Mouse (Mus musculus) kidney, adult 9 months (tissue): ENCODE results near the gene Nprl3.
"Not testable (repeated sequence)": the region's sequence is repeated elsewhere in the genome, so short reads cannot be mapped to it uniquely, and the experiment has no call there.

Experiments
- DNase-seq: peaks from one replicate; pipeline ENCODE4 v3.0.0; 2022

Gene Nprl3

DNA sequence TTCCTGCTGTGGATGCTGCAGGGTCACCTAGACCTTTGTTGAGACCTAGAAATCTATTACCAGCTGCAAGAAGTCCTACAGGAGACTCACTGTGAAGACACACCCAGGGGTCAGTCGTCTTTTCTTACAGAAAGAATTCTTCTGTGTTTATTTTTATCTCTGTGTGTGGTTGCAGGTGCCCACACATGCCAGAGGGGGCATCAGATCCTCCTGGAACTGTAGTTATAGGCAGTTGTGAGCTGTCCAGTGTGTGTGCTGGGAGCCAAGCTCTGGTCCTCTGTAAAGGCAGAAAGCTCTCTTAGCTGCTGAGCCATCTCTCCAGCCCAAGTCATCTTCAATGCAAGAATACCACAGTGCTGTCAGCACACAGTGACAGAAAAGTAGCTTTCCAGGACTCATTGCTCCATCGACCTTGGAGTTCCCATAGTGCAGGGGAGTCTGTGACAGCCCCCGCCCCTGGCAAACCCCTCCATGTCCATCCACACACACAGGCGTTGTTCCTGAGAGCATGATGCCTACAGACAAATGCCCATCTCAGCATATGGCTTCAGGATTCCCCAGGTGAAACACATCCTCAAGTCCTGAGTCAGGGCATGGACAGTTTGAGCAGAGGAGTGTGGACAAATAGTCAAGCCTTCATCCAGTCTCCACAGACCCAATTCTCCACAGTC, 44.1 kb downstream of the Nprl3 start:
- no peak for DNase-seq

- DNase-seq = peak; percentile 68
These were observed 44.8 kb downstream of the Nprl3 start for GRCm38 (mm10) chr11:32222570-32223194.

DNA sequence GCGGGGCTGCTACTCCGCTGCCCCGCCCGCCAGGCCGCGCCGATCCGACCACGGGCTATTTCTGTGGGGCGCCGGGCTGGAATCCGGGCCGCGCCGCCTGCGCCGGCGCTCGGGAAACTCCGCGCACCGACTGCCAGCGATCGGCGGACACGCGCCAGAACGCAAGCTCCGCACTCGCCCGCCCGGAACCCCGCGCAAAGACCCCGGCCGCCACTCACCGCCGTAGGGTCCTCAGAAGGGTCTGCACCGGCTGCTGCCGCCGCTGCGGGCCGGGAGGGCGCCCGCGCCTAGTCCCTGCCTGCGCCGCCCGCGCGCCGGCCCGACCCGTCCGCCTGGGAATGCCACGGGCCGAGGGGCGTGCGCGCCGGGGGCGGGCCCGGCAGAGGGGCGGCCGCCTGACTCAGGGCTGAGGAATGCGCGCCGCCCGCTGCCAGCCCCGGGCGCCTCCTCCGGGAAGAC, 45.5 kb downstream of the Nprl3 start, which contains the start of gene Rhbdf1:
Gene Rhbdf1, minus strand, starts transcription at position 350 of the 459 bp plus-strand sequence.
- DNase-seq = peak; percentile 64

- DNase-seq = peak; percentile 93
These were observed 46.1 kb downstream of the Nprl3 start for GRCm38 (mm10) chr11:32221225-32221950.

DNA sequence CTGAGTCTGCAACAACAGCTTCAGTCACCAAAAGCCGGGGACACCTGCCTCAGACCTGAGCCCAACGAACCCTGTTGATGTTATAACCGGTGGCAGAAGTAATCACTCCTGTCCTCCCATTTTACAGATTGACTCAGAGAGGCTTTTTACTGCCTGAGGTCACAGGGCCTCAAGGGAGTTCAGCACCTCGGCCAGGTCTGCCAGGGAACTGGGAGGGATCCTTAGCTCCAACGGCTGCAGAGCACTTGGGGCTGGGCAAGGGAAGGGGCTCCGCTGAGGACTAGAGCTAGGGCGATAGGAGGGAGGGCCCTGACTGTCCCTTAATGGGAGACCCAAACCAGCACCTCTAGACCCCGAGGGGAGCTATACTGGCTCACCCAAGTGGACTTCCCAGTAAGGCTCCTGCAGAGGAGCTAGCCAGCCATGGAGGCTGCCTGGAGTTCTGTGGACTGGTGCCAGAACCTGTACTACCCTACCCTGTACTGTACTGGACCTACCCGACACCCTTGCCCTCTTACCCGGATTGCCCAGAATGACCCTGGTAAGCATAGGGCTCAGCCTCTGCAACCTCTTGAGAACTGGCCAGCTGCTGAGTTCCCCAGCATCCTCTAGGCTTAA, 46.8 kb downstream of the Nprl3 start:
- DNase-seq = no peak

- DNase-seq = no peak
These were observed 48.2 kb downstream of the Nprl3 start for GRCm38 (mm10) chr11:32219287-32219686.

DNA sequence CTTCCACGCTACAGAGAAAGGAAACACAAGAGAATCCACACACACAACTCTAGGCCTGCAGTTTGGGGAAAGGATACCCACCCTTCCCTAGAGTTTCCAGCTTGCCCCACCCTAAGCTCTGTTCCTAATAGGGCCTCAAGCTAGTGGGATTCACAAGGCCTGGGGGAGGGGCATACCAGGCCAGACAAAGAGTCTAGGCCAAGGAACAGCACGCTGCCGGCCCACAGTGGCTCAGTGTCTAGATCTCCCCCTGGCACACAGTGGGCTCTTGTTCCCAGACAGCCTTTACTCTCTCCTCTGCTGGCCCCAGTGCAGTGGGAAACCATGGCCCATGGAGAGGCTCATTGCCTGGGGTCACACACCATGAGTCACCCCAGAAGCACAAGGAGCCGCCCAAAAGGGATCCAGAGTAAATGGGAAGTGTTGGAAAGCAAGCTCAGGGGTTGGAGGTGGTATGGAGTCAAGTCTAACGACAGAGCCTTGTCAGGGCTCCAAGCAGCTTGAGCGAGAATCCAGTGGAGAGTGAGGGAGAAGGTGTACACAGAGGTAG, 48.9 kb downstream of the Nprl3 start:
- DNase-seq = no peak

GRCm38 (mm10) chr11:32216851-32217250, 50.7 kb downstream of the Nprl3 start:
- DNase-seq = peak; percentile 79

- no peak for DNase-seq
These were observed 51.9 kb downstream of the Nprl3 start for GRCm38 (mm10) chr11:32215372-32216162.

GRCm38 (mm10) chr11:32210623-32211022, 56.9 kb downstream of the Nprl3 start:
- DNase-seq = no peak

- DNase-seq = peak; percentile 99
These were observed 62.2 kb downstream of the Nprl3 start, which contains the start of gene Snrnp25 for GRCm38 (mm10) chr11:32205058-32205873. Gene Snrnp25, plus strand, starts transcription at chr11:32205415.

DNA sequence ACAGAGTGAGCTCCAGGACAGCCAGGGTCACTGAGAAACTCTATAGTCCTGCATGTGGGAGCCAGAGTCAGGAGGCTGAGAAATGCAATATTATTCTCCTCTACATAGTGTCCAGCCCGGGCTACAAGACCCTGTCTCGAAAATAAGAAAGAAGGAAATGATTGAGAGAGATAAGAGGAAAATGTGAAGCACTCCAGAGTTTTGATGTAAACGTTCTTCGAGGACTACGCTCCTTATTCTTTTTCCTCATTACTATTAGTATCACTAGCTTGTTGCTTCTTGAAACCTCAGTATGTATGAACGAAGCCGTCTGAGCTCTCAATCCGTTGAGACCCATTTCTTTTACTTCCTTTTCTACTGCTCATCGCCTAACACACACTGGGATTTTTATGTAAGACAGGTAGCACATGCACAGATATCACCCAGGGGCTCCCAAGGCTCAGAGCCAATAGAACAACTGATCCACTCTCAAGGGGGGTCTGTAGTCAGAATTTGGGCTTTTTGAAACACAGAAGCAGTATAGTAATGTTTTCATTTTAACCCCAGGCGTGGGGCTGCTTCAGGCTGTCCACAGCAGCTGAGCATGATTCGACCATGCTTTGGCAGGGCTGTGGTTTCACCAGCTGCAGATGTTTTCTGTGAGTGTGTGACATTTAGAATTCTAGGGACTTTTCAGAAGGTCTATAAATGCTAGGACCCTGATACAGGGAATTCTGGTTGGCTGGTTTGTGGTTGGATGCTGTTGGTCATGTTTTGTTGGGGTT, 65.4 kb downstream of the Nprl3 start:
- DNase-seq = no peak

DNA sequence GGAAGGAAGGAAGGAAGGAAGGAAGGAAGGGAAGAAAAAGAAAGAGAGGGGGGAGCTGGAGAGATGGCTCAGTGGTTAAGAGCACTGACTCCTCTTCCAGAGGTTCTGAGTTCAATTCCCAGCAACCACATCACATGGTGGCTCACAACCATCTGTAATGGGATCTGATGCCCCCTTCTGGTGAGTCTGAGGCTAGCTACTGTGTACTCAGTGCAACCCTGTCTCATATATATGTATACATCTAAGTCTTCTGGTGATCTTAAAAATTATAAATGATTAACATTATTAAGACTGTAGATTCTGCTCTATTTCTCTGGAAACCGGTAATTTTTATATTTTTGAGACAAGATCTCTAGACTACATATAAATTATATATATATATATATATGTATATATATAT, 66.5 kb downstream of the Nprl3 start:
- not testable (repeated sequence) for DNase-seq

DNA sequence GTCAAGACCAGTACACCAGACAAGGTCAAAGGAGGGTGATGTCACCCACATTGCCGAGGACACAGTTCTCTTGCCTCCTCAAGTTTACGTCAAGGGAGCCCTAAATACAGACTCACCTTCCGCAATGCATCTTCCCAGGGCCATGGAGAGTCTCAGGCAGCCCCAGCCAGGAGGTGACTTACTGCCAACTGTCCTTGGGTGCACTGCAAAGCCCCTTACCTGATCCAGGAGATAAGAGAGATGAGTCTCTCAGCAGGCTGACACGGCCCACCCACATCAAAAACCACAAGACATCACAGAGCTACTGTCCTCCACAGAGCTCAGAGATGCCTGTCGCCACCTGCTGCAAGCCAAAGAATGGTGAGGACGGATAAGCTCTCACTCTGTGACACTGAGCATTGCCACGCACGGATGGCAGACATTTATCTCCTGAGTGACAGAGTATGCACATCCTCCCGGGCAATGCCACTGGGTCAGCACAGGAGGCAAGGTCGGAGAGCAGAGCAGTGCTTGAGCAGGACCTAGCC, 67.4 kb downstream of the Nprl3 start, which contains the start of gene Il9r:
Gene Il9r, minus strand, starts transcription at position 205 of the 527 bp plus-strand sequence.
- no peak for DNase-seq

DNA sequence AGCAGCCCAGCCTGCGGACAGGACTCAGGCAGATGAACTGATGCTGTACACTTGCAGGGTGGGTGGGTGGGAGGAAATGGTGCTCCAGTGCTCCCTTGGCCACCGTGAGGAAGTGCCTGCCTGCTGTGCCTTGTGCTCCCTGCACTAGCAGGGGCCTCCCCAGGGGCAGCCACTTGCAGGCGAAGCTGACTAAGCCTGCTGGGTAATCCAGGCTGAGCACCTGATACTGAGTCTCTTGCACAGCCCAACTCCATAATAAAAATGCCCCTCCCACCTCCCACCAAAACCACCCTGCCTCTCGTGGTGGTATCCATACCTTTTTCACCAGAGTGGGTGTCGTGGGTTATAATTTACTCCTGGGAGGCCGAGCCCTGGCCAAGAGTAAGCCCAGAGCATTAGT, 68.3 kb downstream of the Nprl3 start:
- no peak for DNase-seq

GRCm38 (mm10) chr11:32198256-32198955, 69.1 kb downstream of the Nprl3 start:
- no peak for DNase-seq

DNA sequence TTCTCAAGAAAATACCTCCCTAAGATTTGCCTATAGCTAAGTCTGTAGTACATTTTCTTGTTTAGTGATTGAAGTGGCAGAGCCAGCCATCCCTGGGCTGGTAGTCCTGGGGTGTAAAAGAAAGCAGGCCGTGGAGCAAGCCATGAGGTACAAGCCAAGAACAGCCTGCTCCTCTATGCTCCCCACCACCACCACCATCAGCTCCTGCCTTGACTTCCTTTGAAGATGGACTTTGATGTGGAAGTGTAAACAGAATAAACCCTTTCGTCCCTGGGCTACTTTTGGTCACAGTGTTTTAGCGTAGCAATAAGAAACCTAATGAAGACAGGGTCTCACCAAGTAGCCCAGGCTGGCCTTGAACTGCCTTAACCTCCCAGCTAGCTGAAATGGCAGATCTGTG, 69.7 kb downstream of the Nprl3 start:
- DNase-seq = no peak

- no peak for DNase-seq
These were observed 70.8 kb downstream of the Nprl3 start for GRCm38 (mm10) chr11:32196727-32197126.

- no peak for DNase-seq
These were observed 71.5 kb downstream of the Nprl3 start for GRCm38 (mm10) chr11:32195867-32196540.
